Mouse (Mus musculus) thymus, adult 2 months (tissue): Measurements from ENCODE around the gene Mydgf.

Experiments used
- CTCF ChIP-seq: fragments of 200-500 bp; IDR thresholded peaks from 2 replicates; pipeline ENCODE4 v1.5.1; 2012; ENCODE audit warnings: mild to moderate bottlenecking, control low read depth, low read length, moderate library complexity, borderline replicate concordance; ENCODE audit not compliant: control insufficient read depth, poor library complexity, insufficient read depth; ENCODE audit errors: extremely low read depth
- POLR2A ChIP-seq: fragments of 200-500 bp; IDR thresholded peaks from 2 replicates; pipeline ENCODE4 v1.6.1; 2012; ENCODE audit warnings: mild to moderate bottlenecking, low read length, control low read depth, moderate library complexity; ENCODE audit not compliant: control insufficient read depth, poor library complexity, insufficient read depth; ENCODE audit errors: extremely low read depth

DNA sequence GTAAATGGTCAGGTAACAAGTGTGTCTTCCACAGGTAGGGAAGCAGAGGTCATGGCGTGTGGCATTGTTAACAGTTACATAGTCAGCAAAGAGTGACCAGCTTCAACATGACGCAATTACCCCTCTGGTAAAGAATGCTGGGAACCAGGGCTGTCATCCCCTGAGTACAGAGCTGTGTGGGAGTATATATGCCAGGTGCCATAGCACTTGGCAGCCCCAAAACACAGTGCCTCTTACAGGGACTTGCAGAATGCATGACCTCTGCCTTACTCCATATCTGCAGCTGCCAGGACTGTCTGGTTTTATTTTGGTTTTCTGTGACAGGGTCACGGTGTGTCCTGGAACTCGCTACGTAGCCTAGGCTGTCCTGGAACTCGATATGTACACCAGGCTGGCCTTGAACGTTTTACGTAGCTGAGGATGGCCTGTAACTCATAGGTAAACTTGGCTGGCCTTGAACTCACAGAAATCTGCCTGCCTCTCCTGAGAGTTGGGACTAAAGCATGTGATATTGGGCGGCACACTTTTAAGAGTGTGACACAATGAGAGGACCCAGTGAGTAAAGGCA lies 24.3 kb upstream of the Mydgf start:
- no peak for TF ChIP-seq CTCF
- TF ChIP-seq POLR2A, result no peak
